Mouse (Mus musculus): ENCODE data around the gene Arhgap15. TPM values are rescaled to one million over a fixed set of nuclear protein-coding genes. Genes with fewer than 3 reads are reported as not detected.

The Arhgap15 gene
- polyA plus RNA-seq, 1 experiment from 2014 or later, result 0.38 TPM

DNA sequence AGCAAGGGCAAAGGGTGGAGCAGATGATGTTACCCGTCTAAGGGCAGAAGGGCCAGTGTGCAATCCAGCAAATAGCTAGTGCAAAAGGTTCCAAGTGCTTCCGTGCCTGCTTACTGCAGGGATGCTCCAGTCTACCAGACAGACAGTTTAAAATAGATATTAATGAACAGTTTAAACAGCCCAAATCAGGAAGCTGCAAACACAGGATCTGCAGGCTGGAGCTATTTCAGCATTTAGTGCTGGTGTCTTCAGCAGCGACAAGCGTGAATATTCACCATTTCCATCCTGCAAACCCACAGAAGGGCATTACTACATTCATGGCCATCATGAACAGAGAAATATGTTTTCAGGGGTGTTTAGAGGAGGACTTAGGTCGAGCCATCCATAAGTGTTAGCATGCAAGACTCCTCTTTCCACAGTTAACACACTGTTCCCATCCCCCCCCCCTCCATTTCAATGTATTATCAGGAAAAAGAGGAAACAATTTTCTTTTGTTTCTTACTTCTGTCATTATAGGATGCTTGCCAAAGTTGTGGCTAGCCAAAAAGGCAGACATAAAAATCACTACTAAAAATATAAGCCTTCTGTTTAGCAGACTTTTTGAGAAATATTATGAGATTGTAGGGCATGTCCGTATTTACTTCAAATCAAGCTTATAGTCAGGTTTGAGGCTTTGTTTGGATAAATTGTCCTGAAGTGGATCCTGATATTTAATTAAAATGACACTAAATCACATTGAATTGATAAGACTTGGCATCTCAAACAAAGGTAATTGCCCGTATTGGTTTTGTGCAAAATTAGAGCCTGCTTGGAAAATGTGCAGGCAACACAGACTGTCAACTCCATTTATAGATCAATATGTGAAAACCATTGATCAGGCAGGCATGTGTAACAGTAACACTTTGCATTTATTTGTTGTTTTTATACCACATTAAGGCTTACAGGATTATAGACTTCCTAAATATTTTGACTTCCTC lies 35.4 kb downstream of the Arhgap15 start:
- Histone ChIP-seq H3K9ac (no peak overlapping the region), H3K4me1 (replicated peaks) (no peaks in the 10 kb centered on the region), H3K4me3 (no peak overlapping the region), H3K27me3 (replicated peaks) (no peaks in the 10 kb centered on the region), H3K4me2 (no peak overlapping the region), H3K9me3 (replicated peaks) (no peaks in the 10 kb centered on the region), H3K27ac (ENCODE audit: poor library complexity, severe bottlenecking) (no peak overlapping the region), H3K36me3 (no peaks in the 10 kb centered on the region)
- ATAC-seq (ENCODE audit: insufficient number of reproducible peaks, low FRiP score), result no peak
- 68% methylated on average over 7 of the region's 7 CpGs for WGBS

DNA sequence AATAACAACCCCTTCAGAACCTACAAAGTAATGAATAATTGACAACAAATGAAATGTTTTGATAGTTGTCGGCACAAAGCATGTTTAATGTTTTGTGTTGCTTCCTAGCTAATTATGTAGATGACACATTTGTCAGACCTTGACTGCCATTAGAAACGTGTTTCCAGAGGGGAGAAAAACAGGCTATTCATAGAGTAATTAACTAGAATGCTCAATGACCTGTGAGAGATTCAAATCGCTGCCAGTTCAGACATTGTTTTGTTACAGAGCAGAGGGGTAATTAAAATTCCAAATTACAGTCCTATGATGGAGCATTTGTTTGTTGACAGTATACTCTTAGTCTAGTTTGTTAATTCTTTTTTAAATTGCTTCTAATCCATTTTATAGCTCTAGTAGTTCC lies 37.5 kb downstream of the Arhgap15 start:
- Histone ChIP-seq H3K27me3 (replicated peaks) (no peaks in the 10 kb centered on the region), H3K9me3 (replicated peaks) (no peaks in the 10 kb centered on the region), H3K9ac (no peak overlapping the region), H3K27ac (ENCODE audit: poor library complexity, severe bottlenecking) (no peak overlapping the region), H3K4me2 (no peak overlapping the region), H3K36me3 (no peaks in the 10 kb centered on the region), H3K4me3 (no peak overlapping the region), H3K4me1 (replicated peaks) (no peaks in the 10 kb centered on the region)
- 56% methylated on average over 3 of the region's 3 CpGs for WGBS
- ATAC-seq (ENCODE audit: insufficient number of reproducible peaks, low FRiP score), result no peak

DNA sequence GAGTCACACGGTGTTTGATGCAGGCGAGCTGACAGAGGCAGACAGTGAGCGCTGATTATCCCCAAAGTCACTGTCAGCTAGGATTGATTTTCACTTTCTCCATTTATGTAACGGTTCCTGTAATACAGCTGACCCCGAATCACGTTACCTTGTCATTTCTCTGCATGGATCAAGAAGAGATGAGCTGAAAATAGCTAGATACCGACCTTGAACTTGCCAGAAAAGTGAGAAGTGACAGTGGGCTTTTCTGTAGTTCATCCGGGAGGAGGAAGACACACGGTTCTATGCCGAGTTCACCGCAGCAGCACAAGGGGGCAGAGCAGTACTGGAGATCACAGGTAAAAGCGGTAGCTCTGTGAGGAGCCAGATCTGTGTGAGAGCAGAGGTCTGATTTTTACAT lies 38.5 kb downstream of the Arhgap15 start:
- H3K36me3 ChIP-seq, result no peaks in the 10 kb centered on the region
- 0 out of 2 replicates have a peak, but pooled peaks have one; percentile 55 for ATAC-seq (ENCODE audit: insufficient number of reproducible peaks, low FRiP score)

DNA sequence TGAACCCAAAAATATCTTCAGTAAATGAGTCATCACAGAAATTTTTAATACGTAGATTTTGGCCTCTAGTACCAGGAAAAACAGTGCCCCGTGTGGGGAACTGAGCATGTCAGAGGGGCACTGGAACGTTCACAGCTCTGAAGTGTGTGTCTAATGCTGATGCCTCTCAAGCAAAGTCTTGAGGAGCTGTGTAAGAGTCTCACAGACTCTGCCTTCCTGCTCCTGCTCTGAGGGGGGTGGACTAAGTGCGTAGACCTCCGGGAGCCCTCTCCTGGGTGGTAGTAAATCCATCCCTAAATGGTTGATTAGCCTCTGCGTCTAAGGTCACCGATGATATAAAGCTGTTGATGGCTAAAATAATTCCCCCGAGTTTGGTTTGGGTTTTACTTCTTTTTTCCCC lies 39.9 kb downstream of the Arhgap15 start:
- 67% methylated on average over 8 of the region's 8 CpGs for WGBS
- Histone ChIP-seq H3K27me3 (replicated peaks) (no peaks in the 10 kb centered on the region), H3K4me1 (replicated peaks) (no peaks in the 10 kb centered on the region), H3K27ac (ENCODE audit: poor library complexity, severe bottlenecking) (no peak overlapping the region), H3K9ac (no peak overlapping the region), H3K4me2 (no peak overlapping the region), H3K4me3 (no peak overlapping the region), H3K36me3 (no peaks in the 10 kb centered on the region), H3K9me3 (replicated peaks) (no peaks in the 10 kb centered on the region)
- no peak for ATAC-seq (ENCODE audit: insufficient number of reproducible peaks, low FRiP score)

More for the DNA sequence above, 38.5 kb downstream of the Arhgap15 start:
- Histone ChIP-seq H3K27ac (ENCODE audit: poor library complexity, severe bottlenecking) (no peak overlapping the region), H3K9me3 (replicated peaks) (no peaks in the 10 kb centered on the region), H3K4me2 (no peak overlapping the region), H3K9ac (no peak overlapping the region), H3K4me1 (replicated peaks) (no peaks in the 10 kb centered on the region), H3K4me3 (no peak overlapping the region), H3K27me3 (replicated peaks) (no peaks in the 10 kb centered on the region)
- 40% methylated on average over 12 of the region's 12 CpGs for WGBS

DNA sequence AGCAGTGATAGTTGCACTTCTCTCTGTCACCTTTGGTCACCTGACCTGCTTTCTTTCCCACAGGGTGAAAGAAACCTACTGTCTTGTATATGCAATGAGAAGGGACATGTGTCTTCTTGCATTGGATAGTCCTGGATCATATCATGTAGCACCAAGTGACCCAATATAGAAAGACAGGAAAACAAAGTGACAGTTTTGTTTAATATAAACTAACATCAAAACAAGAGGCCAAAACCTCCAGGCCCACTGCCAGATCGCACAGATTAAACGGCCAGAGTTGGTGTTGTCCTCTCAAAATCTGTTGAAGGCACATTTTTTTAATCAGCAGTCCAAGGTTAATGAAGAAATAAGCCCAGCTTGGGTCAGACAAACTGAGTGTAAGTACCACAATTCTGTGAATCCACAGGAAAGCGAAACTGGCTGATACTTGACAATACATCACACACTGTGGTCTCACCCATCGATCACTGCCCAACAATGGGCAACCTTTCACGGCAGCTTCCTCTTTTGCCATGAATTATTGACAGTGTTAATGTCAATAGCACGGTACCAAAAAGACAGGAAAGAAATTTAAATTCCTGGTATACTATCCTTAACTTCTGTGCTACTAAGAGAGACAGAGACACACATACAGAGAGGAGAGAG lies 41.5 kb downstream of the Arhgap15 start:
- no peak overlapping the region for H3K4me3 ChIP-seq
- no peak overlapping the region for H3K27ac ChIP-seq (ENCODE audit: poor library complexity, severe bottlenecking)
- ATAC-seq (ENCODE audit: insufficient number of reproducible peaks, low FRiP score), result no peak
- H3K4me2 ChIP-seq, result no peak overlapping the region
- H3K27me3 ChIP-seq (replicated peaks), result no peaks in the 10 kb centered on the region
- no peaks in the 10 kb centered on the region for H3K4me1 ChIP-seq (replicated peaks)
- H3K36me3 ChIP-seq, result no peaks in the 10 kb centered on the region
- H3K9ac ChIP-seq, result no peak overlapping the region
- no peaks in the 10 kb centered on the region for H3K9me3 ChIP-seq (replicated peaks)
- 75% methylated on average over 6 of the region's 6 CpGs for WGBS

DNA sequence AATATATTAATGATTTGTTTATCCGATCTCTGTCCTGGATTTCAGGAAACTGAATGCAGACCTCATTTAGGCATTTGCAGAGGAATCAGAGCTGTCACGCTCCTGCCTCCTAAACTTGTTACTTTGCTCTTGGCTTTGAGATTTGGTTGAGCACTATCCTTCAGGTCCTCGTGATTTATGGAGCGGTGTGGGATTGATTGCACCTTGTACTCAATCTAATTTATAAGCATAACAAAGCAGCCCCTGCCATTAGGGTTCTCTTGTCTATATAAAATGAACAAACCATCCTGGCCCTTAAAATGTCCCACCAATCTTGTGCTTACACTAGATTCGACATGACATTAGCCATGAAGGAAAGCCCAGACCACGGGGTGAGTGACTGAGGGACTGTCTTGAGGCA lies 43.0 kb downstream of the Arhgap15 start:
- Histone ChIP-seq H3K27ac (ENCODE audit: poor library complexity, severe bottlenecking) (no peak overlapping the region), H3K9ac (no peak overlapping the region), H3K36me3 (no peaks in the 10 kb centered on the region), H3K4me3 (no peak overlapping the region), H3K4me1 (replicated peaks) (no peaks in the 10 kb centered on the region), H3K27me3 (replicated peaks) (no peaks in the 10 kb centered on the region), H3K4me2 (no peak overlapping the region), H3K9me3 (replicated peaks) (no peaks in the 10 kb centered on the region)
- ATAC-seq (ENCODE audit: insufficient number of reproducible peaks, low FRiP score), result no peak
- 74% methylated on average over 6 of the region's 6 CpGs for WGBS

DNA sequence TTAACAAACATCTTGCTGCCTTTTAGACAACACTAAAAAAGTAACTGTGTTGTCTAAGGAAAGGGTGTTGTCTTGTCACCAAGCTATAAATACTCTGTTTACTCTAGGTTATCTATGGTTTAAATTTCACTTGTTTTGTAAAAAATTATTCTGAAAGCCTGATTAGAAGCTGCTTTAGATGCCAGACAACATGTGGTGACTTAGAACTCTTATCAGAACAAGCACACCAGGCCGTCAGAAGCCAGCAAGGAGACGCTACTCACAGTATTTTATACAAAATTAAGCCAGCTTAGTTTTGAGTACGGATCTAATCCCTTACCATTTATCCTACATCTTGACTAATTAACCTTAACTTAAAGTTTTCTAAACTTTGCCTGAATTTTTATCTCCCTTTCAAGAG lies 44.5 kb downstream of the Arhgap15 start:
- no peak overlapping the region for H3K9ac ChIP-seq
- no peaks in the 10 kb centered on the region for H3K4me1 ChIP-seq (replicated peaks)
- H3K27ac ChIP-seq (ENCODE audit: poor library complexity, severe bottlenecking), result no peak overlapping the region
- no peaks in the 10 kb centered on the region for H3K9me3 ChIP-seq (replicated peaks)
- H3K4me2 ChIP-seq, result no peak overlapping the region
- no peak for ATAC-seq (ENCODE audit: insufficient number of reproducible peaks, low FRiP score)
- H3K27me3 ChIP-seq (replicated peaks), result no peaks in the 10 kb centered on the region
- no peak overlapping the region for H3K4me3 ChIP-seq
- WGBS, result 26% methylated on average over 3 of the region's 3 CpGs
- H3K36me3 ChIP-seq, result no peaks in the 10 kb centered on the region

DNA sequence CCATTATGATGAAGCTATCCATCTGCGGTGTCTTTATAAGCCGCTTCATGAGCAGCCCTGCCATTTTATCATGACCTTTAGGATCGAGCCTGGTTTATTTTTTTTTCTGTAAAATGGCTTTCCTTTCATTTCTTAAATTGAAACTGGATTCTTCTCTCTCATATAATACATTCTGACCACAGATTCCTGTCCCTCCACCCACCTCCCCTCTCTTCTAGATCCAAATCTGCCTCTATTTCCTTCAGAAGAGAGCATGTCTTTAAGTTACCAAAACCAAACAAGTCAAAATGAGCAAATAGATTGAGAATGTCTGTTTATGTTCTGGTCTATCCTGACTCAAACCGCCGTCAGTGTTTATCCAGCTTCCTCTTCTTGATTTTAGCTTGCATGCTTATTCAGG lies 46.1 kb downstream of the Arhgap15 start:
- Histone ChIP-seq H3K27me3 (replicated peaks) (no peaks in the 10 kb centered on the region), H3K9ac (no peak overlapping the region), H3K4me1 (replicated peaks) (no peaks in the 10 kb centered on the region), H3K9me3 (replicated peaks) (no peaks in the 10 kb centered on the region), H3K36me3 (no peaks in the 10 kb centered on the region), H3K27ac (ENCODE audit: poor library complexity, severe bottlenecking) (no peak overlapping the region), H3K4me2 (no peak overlapping the region), H3K4me3 (no peak overlapping the region)
- 79% methylated on average over 5 of the region's 5 CpGs for WGBS
- ATAC-seq (ENCODE audit: insufficient number of reproducible peaks, low FRiP score), result no peak

DNA sequence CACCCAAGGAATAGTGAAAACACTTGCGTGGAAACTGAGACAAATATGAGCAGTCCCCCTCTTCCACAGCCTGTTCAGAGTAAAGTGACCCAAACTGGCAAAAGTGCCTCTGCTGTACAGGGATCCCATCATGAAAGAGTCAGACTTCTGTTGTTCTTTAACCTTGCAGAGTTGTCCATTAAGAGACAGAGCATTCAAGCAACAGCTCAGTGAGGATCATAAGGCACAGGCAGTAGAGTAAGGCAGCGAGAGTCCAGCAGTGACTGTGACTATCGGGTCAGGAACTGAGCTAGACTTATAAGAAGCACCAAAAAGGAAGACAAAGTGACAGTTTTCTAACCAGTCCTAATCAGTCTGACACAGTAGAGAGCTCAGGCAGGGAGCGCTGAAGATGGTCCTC lies 47.8 kb downstream of the Arhgap15 start:
- no peak for ATAC-seq (ENCODE audit: insufficient number of reproducible peaks, low FRiP score)
- Histone ChIP-seq H3K9me3 (replicated peaks) (no peaks in the 10 kb centered on the region), H3K4me3 (no peak overlapping the region), H3K4me1 (replicated peaks) (no peaks in the 10 kb centered on the region), H3K9ac (no peak overlapping the region), H3K4me2 (no peak overlapping the region), H3K36me3 (no peaks in the 10 kb centered on the region), H3K27me3 (replicated peaks) (no peaks in the 10 kb centered on the region), H3K27ac (ENCODE audit: poor library complexity, severe bottlenecking) (no peak overlapping the region)
- 82% methylated on average over 4 of the region's 4 CpGs for WGBS

DNA sequence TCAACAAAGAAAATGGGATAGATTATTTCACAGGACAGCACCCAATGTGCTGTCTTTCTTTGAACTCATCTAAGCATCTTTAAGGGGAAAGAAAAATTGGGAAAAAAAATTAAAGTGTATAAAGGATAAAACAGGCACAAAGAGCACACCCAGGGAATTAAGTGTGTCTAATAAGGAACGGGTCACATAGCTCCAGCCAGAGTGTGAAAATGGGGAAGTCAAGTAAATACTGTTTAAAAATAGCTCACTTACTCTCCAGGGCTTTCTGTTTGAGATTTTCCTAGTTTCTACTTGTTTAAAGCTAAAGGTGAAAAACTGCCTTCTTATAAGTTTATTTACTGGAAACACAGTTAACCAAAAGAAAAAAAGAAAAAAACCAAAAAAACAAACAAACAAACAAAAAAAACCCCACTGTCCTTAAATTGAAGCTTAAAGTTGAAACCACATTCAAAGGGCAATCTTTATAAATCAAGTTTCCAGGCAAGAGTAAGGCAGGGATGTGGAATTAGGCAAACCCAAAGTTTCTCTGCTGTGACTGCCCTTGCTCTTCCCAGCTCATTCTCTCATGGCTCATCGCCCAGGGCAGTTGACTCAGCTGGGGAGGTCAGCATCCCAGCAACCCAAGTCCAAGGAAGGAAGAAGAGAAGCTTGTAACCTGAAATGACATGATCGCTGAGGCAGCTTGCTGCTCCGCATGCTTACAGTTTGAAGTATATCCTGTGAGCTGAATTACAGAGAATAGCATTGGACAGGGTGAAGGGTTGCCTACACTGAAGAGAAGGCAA lies 57.5 kb downstream of the Arhgap15 start:
- no peaks in the 10 kb centered on the region for H3K9me3 ChIP-seq (replicated peaks)
- no peak overlapping the region for H3K4me2 ChIP-seq
- no peaks in the 10 kb centered on the region for H3K36me3 ChIP-seq
- H3K27ac ChIP-seq (ENCODE audit: poor library complexity, severe bottlenecking), result no peak overlapping the region
- no peak for ATAC-seq (ENCODE audit: insufficient number of reproducible peaks, low FRiP score)
- no peaks in the 10 kb centered on the region for H3K4me1 ChIP-seq (replicated peaks)
- 74% methylated on average over 4 of the region's 4 CpGs for WGBS
- H3K27me3 ChIP-seq (replicated peaks), result no peaks in the 10 kb centered on the region
- no peak overlapping the region for H3K9ac ChIP-seq
- no peak overlapping the region for H3K4me3 ChIP-seq
